Mouse (Mus musculus) liver, adult (tissue): ENCODE results near the gene Rasgef1a.

ENCODE experiments used
- GATA4 ChIP-seq: IDR thresholded peaks from 2 replicates; pipeline ENCODE4 v1.6.1; 2014; ENCODE audit warnings: mild to moderate bottlenecking, low read length; ENCODE audit not compliant: insufficient replicate concordance

Rasgef1a gene

DNA sequence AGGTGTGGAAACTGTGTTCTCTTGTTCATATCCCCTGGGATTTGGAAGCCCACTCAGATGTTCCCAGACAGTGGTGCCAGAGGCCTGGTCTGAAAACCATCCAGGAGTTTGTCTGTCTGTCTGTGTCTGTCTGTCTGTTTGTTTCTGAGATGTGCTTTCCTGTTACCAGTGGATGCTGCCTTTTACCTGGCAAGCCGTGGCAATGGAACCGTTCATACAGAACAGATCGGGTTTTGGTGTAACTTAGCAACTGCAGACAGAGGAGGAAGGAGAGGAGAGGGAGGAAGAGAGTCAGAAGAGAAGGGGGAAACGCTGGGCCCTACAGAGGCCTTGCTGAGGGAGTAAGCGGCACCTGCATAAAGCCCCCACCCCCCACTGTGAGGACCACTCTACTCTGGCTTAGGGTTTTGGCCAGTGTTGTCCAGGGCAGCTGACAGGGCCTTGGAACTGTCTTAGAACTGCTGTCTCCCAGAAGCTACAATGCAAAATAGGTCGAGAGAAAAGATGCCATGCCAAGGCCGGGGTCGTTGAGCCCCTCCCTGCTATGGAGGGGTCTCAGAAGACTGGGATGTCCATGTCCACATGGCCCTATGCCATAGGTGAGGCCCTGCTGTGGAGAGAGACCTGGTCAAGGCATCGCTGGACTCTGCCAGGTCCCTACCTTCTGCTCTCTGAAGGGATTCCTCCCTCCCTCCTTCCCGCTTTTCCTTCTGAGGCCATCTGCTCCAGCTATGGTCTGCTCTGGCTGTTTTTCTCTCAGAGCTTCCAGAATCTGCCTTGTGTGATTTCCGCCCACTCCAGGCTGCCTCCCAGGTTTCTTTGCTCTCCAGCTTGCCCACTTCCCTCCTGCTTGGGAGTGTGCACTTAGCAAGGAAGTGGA lies 2.0 kb downstream of the Rasgef1a start:
- TF ChIP-seq GATA4: no peak

- TF ChIP-seq GATA4: no peak
Observed at GRCm38 (mm10) chr6:118014881-118015280, 3.6 kb downstream of the Rasgef1a start.

- TF ChIP-seq GATA4: no peak
Observed at GRCm38 (mm10) chr6:118015971-118016370, 4.7 kb downstream of the Rasgef1a start.

- TF ChIP-seq GATA4: no peak
Observed at GRCm38 (mm10) chr6:118018666-118019065, 7.4 kb downstream of the Rasgef1a start.

DNA sequence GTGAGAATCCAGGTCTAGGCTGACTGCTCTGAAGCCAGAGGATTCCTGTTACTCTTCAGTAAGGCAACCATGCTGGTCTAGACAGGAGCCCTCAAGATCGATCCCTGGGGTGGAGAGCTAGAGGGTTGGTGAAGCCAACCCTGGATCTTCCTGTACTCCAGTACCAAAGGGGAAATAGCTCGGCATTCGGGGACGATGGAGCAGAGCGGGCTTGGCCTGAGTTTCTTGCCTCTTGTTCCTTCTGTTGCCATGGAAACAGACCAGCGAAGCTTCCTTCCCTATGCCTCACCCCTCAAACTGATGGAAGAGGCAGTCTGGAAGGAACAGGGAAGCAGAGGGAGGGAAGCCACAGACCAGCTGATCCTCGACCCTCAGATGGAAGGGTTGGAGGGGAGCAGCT lies 8.3 kb downstream of the Rasgef1a start:
- TF ChIP-seq GATA4: no peak

DNA sequence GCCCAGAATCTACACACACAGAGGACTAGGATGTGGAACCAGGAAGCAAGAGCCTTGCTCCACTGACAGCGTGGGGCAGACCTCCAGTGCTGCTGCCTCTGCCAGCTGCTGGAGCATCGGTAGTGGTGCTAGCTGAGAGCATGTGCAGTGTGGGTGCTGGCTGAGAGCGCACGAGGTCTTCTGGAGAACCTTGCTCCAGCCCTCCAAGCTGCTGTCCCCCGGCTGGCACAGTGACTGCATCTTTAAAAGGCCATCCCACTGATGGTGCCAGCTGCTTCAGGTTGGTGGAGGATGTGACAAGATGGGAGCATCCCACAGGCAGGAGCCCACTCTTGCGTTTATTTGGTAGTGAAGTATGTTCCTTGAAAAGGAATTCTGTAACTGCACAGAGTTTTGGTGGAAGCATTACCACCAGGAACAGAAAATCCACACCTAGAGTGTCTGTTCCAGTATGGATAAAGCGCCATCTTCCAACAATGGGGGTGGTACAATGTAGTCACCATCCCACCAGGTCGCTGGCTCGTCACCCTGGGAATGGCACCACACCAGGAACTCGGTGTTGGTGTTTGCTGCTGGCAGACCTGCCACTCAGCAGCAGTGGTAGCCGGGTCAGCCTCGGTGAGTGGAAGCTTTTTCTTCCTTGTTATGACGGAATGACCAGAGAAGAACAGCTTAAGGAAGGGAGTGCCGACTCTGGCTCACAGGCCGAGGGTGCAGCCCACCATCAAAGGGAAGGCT lies 11.8 kb downstream of the Rasgef1a start:
- no peak for TF ChIP-seq GATA4

- no peak for TF ChIP-seq GATA4
Observed at GRCm38 (mm10) chr6:118027036-118027435, 15.8 kb downstream of the Rasgef1a start.

- no peak for TF ChIP-seq GATA4
Observed at GRCm38 (mm10) chr6:118031467-118031866, 20.2 kb downstream of the Rasgef1a start.

GRCm38 (mm10) chr6:118035639-118036038 lies 24.4 kb downstream of the Rasgef1a start:
- TF ChIP-seq GATA4: no peak

- no peak for TF ChIP-seq GATA4
Observed at GRCm38 (mm10) chr6:118036118-118036805, 25.0 kb downstream of the Rasgef1a start.

DNA sequence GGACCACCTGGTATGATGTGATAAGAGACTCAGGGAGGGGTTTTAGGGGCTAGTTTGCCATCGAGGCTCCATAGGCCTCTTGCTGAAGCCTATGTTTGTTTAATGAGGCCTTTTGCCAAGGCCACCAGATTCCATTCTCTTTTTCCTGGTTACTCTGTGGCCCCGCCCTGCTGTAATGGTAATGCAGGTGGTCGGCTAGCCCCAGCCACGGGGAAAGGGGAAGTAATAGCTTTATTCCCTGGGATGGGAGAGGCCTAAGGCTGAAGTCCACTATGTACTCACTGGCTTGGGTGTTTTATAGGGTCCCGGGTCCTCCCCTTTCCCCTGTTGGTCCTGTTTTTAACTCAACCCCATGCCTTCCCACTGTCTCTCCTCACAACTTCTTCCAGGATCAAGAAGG lies 25.6 kb downstream of the Rasgef1a start:
- no peak for TF ChIP-seq GATA4

DNA sequence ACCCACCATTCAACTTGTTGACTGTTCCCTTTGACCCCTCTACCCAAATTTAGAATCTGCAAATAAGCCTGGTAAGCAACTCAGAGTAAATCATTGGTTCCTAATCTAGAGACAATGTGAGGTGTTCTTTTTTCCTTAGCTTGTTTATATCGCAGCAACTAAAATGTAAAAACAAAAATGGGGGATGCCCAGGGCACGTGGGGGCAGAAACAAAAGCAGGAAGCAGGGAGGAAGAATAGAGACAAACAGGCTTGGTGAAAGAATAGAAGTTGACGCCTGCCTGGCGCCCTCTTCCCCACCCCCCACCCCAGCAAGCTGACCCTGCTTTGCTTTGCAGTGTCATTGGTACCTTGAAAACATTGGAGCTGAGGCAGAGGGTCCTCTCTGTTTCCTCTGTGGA lies 33.9 kb downstream of the Rasgef1a start:
- no peak for TF ChIP-seq GATA4

GRCm38 (mm10) chr6:118045892-118046291 lies 34.7 kb downstream of the Rasgef1a start:
- TF ChIP-seq GATA4: no peak

- no peak for TF ChIP-seq GATA4
Observed at GRCm38 (mm10) chr6:118046511-118046910, 35.3 kb downstream of the Rasgef1a start.

GRCm38 (mm10) chr6:118046924-118047323 lies 35.7 kb downstream of the Rasgef1a start:
- TF ChIP-seq GATA4: no peak
